Mouse (Mus musculus): ENCODE data around the gene Slc6a13. TPM values are rescaled to one million over a fixed set of nuclear protein-coding genes. Genes with fewer than 3 reads are reported as not detected.

The Slc6a13 gene
- total RNA-seq, 2 experiments from 2014 or later = 0.20 to 0.46 TPM

DNA sequence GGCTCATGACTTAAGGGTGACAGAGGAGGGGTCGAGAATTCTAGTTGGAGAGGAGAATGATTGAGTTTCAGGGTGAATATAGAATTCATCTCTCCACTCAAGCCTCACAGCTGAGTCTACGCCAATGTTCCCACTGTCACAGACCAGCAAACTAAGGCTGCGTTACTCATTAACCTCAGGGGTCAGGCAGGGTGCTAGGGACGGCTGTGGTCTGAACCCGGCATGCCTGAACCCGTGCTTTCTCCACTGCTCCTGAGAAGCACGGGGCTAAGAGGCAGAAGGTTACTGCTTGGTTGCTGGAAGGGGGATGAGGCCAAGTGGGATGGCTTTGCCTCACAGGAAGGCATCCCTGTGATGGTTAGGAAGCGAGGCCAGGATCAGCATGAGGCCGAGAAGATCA lies 477 bp downstream of the Slc6a13 start:
- DNase-seq = no peak
- TF ChIP-seq CTCF (IDR thresholded peaks at IDR 0.05) = no peak
- intact Hi-C loops (cut with DNase I) = no loop called here
- Histone ChIP-seq H3K4me3 (no peak overlapping the region; the same call in 1 of the 2 replicates), H3K27ac (no peak overlapping the region)

DNA sequence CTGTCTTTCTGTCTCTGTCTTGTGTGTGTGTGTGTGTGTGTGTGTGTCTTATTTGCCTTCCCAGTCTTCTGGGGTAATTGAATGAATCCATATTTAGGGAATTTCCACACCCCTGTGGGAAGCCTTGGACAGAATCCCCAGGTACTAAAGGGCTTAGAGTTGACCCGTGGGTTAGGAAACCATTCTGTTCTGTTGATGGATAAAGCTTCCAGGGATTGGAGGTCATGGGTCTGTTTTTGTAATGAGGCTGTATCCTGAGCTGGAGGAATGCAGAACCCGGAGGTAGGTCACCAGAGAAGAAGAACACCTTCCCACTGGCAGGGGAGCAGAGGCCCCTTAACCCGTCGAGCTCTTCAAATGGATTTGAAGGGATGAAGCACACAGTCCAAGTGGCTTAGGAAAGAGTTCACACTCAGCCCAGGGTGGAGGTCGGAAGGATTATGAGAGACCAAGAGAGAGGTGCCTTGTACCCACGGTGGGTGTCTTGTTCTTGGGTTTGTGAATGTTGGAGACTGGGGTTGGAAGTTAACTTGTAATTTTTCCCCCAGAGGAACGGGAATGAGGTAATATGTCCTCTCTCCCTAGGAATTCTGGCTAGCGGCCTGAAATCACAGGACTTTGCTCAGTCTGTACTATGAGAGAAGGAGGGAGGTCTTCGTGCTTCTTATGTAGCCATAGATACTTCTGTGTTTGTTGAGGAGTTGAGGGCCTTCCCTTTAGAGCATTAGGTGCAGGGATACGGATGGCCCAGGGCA lies 3.6 kb downstream of the Slc6a13 start:
- TF ChIP-seq CTCF (IDR thresholded peaks at IDR 0.05) = no peak
- Histone ChIP-seq H3K27ac (no peak overlapping the region), H3K4me3 (no peak overlapping the region)
- no peak for DNase-seq
- intact Hi-C loops (cut with DNase I) = no loop called here

DNA sequence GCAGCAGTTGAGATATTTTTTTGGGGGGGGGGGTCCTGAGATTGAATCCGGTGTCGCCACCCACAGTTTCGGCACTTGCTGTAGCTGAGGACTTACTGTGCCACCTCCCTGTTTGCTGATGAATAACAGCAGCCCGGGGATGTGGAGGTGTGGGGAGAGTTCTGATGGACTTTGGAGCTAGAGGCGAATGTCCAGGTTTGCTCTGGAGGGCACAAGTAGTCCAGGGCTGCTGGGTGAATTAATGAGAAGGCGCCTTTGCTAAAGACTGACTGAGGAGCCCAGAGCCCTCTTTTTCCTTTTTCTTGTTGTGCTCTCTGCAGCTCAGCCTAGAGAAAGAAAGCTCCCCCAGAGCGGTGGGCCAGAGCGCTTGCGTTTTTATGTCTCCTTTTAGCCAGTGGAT lies 4.6 kb downstream of the Slc6a13 start:
- DNase-seq = no peak
- H3K4me3 ChIP-seq = no peak overlapping the region
- no peak overlapping the region for H3K27ac ChIP-seq
- intact Hi-C loops (cut with DNase I) = no loop called here
- no peak for TF ChIP-seq CTCF (IDR thresholded peaks at IDR 0.05)

DNA sequence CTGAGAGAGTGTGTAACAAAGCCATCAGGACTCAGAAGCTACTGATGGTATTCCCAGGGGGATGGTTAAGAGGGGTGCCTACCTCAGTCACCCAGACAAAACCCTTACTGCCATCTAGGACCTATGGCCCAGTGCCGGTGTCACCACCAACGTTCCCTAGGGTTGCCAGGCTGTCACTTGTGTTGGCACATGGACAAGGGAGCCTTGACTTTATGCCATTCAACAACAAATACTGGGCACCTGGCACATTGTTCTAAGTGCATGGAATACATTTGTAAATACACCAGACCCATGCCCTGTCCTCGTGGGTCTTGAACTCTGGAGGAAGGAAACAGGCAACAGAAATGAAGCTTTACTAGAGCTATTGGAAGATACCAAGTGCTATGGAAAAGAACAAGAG lies 5.5 kb downstream of the Slc6a13 start:
- no peak for DNase-seq
- intact Hi-C loops (cut with DNase I) = no loop called here
- H3K4me3 ChIP-seq = no peak overlapping the region
- H3K27ac ChIP-seq = no peak overlapping the region
- no peak for TF ChIP-seq CTCF (IDR thresholded peaks at IDR 0.05)

DNA sequence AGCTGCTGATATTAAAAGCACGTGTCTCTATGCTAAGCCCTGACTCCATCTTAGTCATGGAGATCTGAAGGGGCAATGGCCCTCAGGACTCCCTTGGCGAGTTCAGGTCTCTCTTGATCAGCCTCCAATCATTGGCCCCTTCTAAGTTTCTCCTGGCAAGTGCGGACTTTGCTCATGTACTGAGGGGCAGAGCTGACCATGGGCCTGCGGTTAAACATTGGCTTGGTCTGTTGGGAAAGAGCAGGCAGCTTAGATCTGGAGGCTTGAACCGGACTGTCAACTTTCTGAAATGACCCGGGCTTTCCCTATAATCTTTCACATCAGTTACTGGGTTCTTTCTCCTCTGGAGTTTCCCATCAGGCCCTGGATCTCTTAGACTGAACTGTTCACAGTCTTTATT lies 11.0 kb downstream of the Slc6a13 start:
- H3K27ac ChIP-seq = no peak overlapping the region
- DNase-seq = no peak
- no peak for TF ChIP-seq CTCF (IDR thresholded peaks at IDR 0.05)
- intact Hi-C loops (cut with DNase I) = no loop called here
- no peak overlapping the region for H3K4me3 ChIP-seq

DNA sequence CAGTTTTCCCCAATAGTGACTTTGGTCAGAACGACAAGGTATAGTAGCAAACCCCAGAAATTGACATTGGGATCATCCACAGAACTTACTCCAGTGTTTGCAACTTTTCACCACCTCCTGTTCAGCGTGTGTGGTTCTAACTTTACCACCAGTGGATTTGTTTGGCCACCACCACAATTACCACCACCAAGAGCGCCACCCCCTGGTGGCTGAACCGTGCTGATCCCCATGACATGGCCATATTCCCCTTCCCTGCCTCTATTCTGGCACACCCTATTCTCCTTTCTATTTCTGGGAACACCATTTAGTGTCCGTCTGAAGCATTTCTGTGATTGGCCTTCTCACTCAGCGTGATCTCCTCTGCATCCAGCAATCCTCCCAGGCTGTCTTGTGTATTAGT lies 19.1 kb downstream of the Slc6a13 start:
- no peak for DNase-seq
- Histone ChIP-seq H3K27ac (no peak overlapping the region), H3K4me3 (no peak overlapping the region)
- intact Hi-C loops (cut with DNase I) = loop anchor here (5.0 kb wide), 1 partner anchor 42 kb away; no protein-coding TSS in a partner anchor
- TF ChIP-seq CTCF (IDR thresholded peaks at IDR 0.05) = peak; percentile 33; the same call in 1 of the 2 replicates

DNA sequence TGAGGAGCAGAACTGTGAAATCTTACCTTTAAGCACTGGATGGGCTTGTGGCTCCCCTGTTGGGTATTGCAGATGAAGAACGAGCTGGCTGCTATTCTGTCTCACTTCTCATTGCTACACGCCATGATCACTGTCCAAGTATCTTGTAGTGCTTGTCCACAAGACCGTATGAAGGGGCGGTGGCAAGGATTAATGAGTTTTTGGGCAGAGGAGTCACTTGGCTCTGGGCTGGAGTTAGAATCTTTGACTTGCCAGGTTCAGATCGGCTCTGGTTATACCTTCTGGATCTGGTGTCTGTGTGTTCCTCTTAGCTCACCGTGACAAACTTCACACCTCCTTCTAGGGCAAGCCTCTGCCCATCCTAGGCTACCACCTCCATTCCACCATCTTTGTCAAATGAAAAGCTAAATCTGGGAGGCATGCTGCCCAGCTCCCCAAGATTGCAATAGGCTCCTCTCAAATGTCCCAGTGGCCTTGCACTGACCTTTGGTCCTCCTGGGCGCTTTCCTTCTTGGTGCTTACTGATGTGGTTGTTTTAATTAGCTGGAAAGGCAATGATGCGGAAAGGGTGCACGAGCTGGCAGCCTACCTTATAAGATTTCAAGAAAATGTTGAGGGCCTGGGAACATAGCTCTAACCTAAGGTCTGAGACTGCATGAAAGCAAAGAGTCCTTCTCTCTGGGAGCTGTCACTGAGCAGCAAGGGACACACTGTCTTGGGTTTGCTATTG lies 22.5 kb downstream of the Slc6a13 start:
- DNase-seq = no peak
- Histone ChIP-seq H3K4me3 (no peak overlapping the region), H3K27ac (no peak overlapping the region)
- no peak for TF ChIP-seq CTCF (IDR thresholded peaks at IDR 0.05)
- intact Hi-C loops (cut with DNase I) = no loop called here

DNA sequence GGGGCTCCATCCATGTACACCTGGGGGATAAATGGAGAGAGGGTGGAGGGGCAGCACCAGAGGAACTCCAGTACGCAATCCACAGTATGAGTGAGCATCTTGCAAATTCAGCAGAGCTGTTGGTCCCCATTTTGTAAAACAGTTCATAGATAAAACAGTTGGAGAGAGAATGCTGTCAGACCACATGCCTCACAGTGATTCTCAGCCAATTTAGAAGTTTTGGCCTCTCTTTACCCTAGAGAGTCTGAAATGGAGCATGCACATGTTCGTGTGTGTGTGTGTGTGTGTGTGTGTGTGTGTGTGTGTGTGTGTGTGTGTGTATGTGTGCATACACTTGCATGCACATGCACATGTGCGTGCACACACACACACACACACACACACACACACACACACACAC lies 25.3 kb downstream of the Slc6a13 start:
- H3K27ac ChIP-seq = no peak overlapping the region
- no peak overlapping the region for H3K4me3 ChIP-seq
- no peak for TF ChIP-seq CTCF (IDR thresholded peaks at IDR 0.05)
- intact Hi-C loops (cut with DNase I) = loop anchor here (5.0 kb wide), 1 partner anchor 53 kb away; no protein-coding TSS in a partner anchor
- no peak for DNase-seq

DNA sequence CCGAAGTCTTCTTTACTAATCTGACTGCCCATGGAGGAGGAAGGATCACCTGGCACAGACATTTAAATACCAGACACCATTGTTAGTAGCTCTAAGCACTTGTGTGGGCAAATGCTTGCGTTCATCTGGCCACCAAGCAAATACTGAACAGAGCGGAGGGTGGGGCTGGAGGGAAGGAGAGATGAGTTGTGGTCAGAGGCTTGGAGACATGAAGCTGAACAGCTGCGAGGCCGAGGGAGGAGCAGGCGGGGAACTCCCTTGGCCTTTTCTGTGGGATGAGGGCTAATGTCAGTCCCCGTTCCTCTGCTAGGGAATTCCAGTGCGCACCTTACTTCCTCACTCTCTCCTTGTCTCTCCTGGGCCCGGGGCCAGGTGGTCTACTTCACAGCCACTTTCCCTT lies 25.7 kb downstream of the Slc6a13 start:
- TF ChIP-seq CTCF (IDR thresholded peaks at IDR 0.05) = no peak
- peak; percentile 47 for DNase-seq
- Histone ChIP-seq H3K27ac (no peak overlapping the region), H3K4me3 (no peak overlapping the region)
- intact Hi-C loops (cut with DNase I) = loop anchor here (5.0 kb wide), 1 partner anchor 53 kb away; no protein-coding TSS in a partner anchor

DNA sequence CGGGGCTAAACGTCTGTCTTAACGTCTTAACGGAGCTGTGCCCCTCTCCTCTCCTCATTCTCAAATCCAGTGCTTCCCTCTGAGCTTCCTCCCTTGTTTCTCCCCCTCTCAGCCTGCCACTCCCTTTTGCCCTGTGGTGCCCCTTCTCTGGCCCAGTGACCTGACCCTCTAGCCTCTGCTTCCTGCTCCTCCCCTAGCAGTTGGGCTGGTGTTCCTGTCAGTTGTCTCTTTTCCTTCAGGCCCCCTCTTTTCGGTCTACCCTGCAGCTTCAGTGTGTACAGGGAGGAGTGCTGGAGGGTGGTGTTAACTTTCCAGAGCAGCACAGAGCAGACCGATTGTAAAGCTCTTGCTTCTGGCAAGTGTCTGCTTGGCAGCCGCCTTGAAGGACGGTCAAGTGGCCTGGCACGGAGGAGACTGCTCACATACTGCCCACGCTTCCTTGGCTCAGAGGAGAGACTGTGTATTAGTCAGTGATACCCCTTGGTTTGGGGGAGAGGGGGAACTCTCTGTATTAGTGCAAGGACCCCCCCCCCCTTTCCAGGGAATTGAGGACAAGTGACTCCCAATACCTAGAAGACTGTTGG lies 26.6 kb downstream of the Slc6a13 start:
- intact Hi-C loops (cut with DNase I) = loop anchor here (5.0 kb wide), 1 partner anchor 54 kb away; no protein-coding TSS in a partner anchor
- Histone ChIP-seq H3K4me3 (peak overlapping the region; percentile 38), H3K27ac (0 out of 2 replicates have a peak overlapping the region, but pooled peaks have one; percentile 25)
- peak; percentile 74 for DNase-seq
- no peak for TF ChIP-seq CTCF (IDR thresholded peaks at IDR 0.05)

DNA sequence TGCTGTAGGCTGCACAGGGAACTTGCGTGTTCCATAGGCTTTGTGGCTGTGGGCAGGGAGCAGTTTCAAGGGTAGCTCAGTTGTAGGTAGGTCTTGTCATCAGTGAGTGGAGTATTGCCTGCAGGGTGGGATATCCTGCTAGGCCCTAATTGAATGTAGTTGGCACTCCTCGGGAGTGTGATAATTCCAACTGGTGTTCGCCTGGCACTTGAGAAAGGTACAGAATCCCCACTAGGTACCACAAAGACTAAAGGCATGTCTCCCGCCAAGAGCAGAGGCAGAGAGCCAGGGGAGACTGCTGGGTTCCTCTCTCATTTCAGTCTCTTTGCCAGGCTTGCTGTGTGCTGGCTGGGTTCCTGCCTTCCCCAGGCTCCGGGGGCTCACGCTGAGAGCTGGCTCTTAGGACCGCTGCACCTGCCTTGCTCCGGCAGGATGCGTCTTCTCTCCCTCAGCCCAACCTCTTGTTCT lies 28.4 kb downstream of the Slc6a13 start:
- intact Hi-C loops (cut with DNase I) = loop anchor here (5.0 kb wide), 1 partner anchor 56 kb away; no protein-coding TSS in a partner anchor
- no peak for TF ChIP-seq CTCF (IDR thresholded peaks at IDR 0.05)
- no peak overlapping the region for H3K4me3 ChIP-seq
- H3K27ac ChIP-seq = no peak overlapping the region
- DNase-seq = peak; percentile 76

DNA sequence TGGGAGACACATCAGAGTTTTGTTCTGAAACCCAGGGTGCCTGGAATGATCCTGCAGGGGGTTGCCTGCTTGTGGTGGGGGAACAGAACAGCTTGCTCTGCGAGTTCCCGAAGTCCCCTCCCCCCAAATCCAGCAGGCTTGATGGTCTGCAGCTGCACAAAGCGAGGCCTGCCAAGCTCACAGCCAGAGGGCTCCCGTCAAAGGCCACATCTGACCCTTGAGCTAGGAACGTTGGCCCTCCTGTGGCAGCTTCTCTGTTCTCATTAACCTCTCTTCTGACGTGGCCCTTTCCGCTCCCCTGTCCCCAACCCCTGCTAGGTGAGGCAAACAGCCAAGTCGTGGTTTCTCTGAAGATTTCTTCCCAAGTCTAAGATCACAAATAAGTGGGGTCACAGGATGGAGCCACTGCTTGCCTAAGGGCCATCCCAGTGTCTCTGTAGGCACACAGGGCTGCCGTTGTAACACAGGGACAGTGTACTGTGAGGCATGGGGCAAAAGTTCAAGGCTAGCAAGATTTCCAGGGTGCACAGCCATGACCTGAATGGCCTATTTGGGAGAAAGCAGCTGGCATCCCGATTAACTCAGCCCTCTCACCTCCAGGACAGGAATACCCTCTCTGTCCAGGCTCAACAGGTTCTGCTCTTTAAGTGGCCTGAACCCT lies 30.0 kb downstream of the Slc6a13 start:
- no peak for DNase-seq
- intact Hi-C loops (cut with DNase I) = loop anchor here (5.0 kb wide), 1 partner anchor 58 kb away; no protein-coding TSS in a partner anchor
- TF ChIP-seq CTCF (IDR thresholded peaks at IDR 0.05) = no peak
- no peak overlapping the region for H3K4me3 ChIP-seq
- no peak overlapping the region for H3K27ac ChIP-seq
